9 mouse cellular contexts compared by ENCODE assay signal in the genomic region with DNA sequence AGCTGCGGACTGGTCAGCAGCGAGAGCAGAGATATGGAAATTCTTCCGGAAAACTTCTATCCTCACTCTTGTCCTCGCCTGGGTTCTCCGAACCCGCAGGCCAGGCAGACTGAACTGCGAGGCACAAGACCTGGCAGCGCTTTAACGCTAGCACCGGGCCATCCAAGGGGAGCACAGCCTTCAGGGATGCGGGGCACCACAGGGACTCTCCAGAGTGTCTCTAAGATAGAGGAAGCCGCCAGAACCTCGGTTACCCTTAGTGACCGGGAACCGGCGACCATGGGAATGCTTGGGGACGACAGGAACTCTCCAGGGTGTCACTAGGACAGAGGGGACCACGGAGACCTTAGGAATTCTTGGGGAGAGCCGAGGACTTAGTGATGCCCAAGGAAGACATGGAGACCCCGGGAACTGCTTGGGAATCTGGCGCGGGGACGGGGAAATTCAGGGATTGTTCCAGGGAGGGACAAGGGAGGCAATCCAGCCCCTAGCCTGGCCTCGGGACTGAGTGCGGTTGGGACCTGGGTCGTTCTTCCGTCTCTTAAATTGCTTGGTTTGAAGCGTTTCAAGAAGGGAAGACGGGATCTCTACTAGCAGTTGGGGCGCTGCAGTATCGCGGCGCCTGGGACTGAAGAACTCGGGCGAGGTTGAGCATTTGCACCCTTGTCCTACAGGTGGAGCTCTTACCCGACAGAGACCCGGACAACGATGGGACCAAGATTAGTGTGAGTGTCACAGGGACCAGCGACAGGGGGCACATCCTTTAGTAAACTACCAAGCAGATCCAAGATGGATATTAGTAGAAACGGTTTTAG. TPM values are rescaled to one million over a fixed set of nuclear protein-coding genes. Genes with fewer than 3 reads are reported as not detected.
DNase-seq lines count a peak whose midpoint lies in the region; ATAC-seq and TF ChIP-seq lines count a peak whose summit lies in the region.
"Had no signal": no experiment of that assay in that cellular context is flagged by ENCODE, and none has a peak within 500 bp of the region (broad histone marks: within the 10 kb centered on the region; RNA-seq: fewer than 3 reads in every experiment).

No protein-coding gene starts in this region.

- H3K4me3 ChIP-seq in thymus, adult 2 months (ENCODE audit: control insufficient read depth, insufficient read depth, low read length) = no peak overlapping the region
- peak overlapping the region; percentile 39 for H3K4me3 ChIP-seq in embryonic facial prominence, embryonic 11.5 days (ENCODE audit: low read depth, low read length)
- H3K4me3 ChIP-seq in heart, embryonic 11.5 days (ENCODE audit: low read depth, low read length) = peak overlapping the region; percentile 47
- peak overlapping the region; percentile 44 for H3K4me3 ChIP-seq in kidney, embryonic 15.5 days (replicated peaks)
- H3K4me3 ChIP-seq in limb, embryonic 14.5 days (replicated peaks; ENCODE audit: low read length) = peak overlapping the region; percentile 34
- H3K4me3 ChIP-seq in midbrain, postnatal 0 days (ENCODE audit: low read depth, low read length) = peak overlapping the region; percentile 58
- peak overlapping the region; percentile 37 for H3K4me3 ChIP-seq in testis, adult 2 months (ENCODE audit: control insufficient read depth, low read depth, low read length)

- peak overlapping the region; percentile 85 for H3K4me2 ChIP-seq in embryonic facial prominence, embryonic 11.5 days (ENCODE audit: low read depth, low read length)
- H3K4me2 ChIP-seq in heart, embryonic 11.5 days = peak overlapping the region; percentile 87
- H3K4me2 ChIP-seq in kidney, embryonic 15.5 days = peak overlapping the region; percentile 81
- H3K4me2 ChIP-seq in limb, embryonic 14.5 days (replicated peaks; ENCODE audit: low read depth, low read length, severe bottlenecking) = peak overlapping the region; percentile 63
- H3K4me2 ChIP-seq in midbrain, postnatal 0 days (ENCODE audit: low read depth, low read length, poor library complexity, severe bottlenecking) = peak overlapping the region; percentile 88

- no peak for TF ChIP-seq CTCF in thymus, adult 2 months (IDR thresholded peaks at IDR 0.05; ENCODE audit: borderline replicate concordance, control insufficient read depth, extremely low read depth, insufficient read depth, low read length, poor library complexity)
- TF ChIP-seq CTCF in midbrain, postnatal 0 days (IDR thresholded peaks at IDR 0.05) = peak; percentile 88
- peak; percentile 49; the same call in 1 of the 2 replicates for TF ChIP-seq CTCF in testis, adult 2 months (IDR thresholded peaks at IDR 0.05; ENCODE audit: control insufficient read depth, insufficient read depth, insufficient replicate concordance, low read depth, low read length)

- H3K9me3 ChIP-seq in embryonic facial prominence, embryonic 11.5 days (replicated peaks; ENCODE audit: control insufficient read depth, low read length) = no peaks in the 10 kb centered on the region
- no peaks in the 10 kb centered on the region for H3K9me3 ChIP-seq in heart, embryonic 11.5 days (replicated peaks; ENCODE audit: control insufficient read depth, low read length)
- no peaks in the 10 kb centered on the region for H3K9me3 ChIP-seq in kidney, embryonic 15.5 days (replicated peaks)
- no peaks in the 10 kb centered on the region for H3K9me3 ChIP-seq in limb, embryonic 14.5 days (ENCODE audit: control insufficient read depth, low read length)
- H3K9me3 ChIP-seq in midbrain, postnatal 0 days (ENCODE audit: low read length) = no peaks in the 10 kb centered on the region

- H3K27me3 ChIP-seq in thymus, adult 2 months (ENCODE audit: control insufficient read depth, insufficient read depth, low read length) = peaks cover 3% of the 10 kb centered on the region; the same call in 1 of the 2 replicates
- H3K27me3 ChIP-seq in embryonic facial prominence, embryonic 11.5 days (ENCODE audit: control insufficient read depth, insufficient read depth, low read length) = peaks cover 28% of the 10 kb centered on the region
- peaks cover 41% of the 10 kb centered on the region for H3K27me3 ChIP-seq in heart, embryonic 11.5 days (ENCODE audit: control insufficient read depth, insufficient read depth, low read length)
- peaks cover 44% of the 10 kb centered on the region for H3K27me3 ChIP-seq in kidney, embryonic 15.5 days
- peaks cover 42% of the 10 kb centered on the region for H3K27me3 ChIP-seq in limb, embryonic 14.5 days (ENCODE audit: control insufficient read depth, insufficient read depth, low read length)
- no peaks in the 10 kb centered on the region for H3K27me3 ChIP-seq in midbrain, postnatal 0 days (ENCODE audit: insufficient read depth, low read length)
- H3K27me3 ChIP-seq in testis, adult 2 months (ENCODE audit: control insufficient read depth, insufficient read depth, low read length) = 0 out of 2 replicates have a peak, but pooled peaks cover 5% of the 10 kb centered on the region

- H3K27ac ChIP-seq in thymus, adult 2 months (ENCODE audit: control insufficient read depth, insufficient read depth, low read length) = no peak overlapping the region
- H3K27ac ChIP-seq in embryonic facial prominence, embryonic 11.5 days (replicated peaks; ENCODE audit: low read depth, low read length) = no peak overlapping the region
- H3K27ac ChIP-seq in heart, embryonic 11.5 days (ENCODE audit: low read depth, low read length) = no peak overlapping the region
- no peak overlapping the region for H3K27ac ChIP-seq in kidney, embryonic 15.5 days
- no peak overlapping the region for H3K27ac ChIP-seq in limb, embryonic 14.5 days (replicated peaks; ENCODE audit: low read depth, low read length)
- H3K27ac ChIP-seq in midbrain, postnatal 0 days (ENCODE audit: low read depth, low read length) = peak overlapping the region; percentile 65
- no peak overlapping the region for H3K27ac ChIP-seq in testis, adult 2 months (ENCODE audit: control insufficient read depth, insufficient read depth, low read depth, low read length)

- peak overlapping the region; percentile 47 for H3K9ac ChIP-seq in embryonic facial prominence, embryonic 11.5 days (replicated peaks; ENCODE audit: low read length)
- peak overlapping the region; percentile 28 for H3K9ac ChIP-seq in heart, embryonic 11.5 days (ENCODE audit: low read depth, low read length)
- peak overlapping the region; percentile 33; the same call in 1 of the 2 replicates for H3K9ac ChIP-seq in kidney, embryonic 15.5 days
- H3K9ac ChIP-seq in limb, embryonic 14.5 days (ENCODE audit: low read depth, low read length, severe bottlenecking) = peak overlapping the region; percentile 44
- peak overlapping the region; percentile 70 for H3K9ac ChIP-seq in midbrain, postnatal 0 days (replicated peaks; ENCODE audit: low read length, poor library complexity, severe bottlenecking)

- 5% methylated on average over 40 of the region's 40 CpGs for WGBS in thymus, adult 2 months
- WGBS in embryonic facial prominence, embryonic 11.5 days = under 1% methylated on average over 40 of the region's 40 CpGs
- WGBS in heart, embryonic 11.5 days (ENCODE audit: insufficient replicate concordance) = under 1% methylated on average over 40 of the region's 40 CpGs
- WGBS in kidney, embryonic 15.5 days = under 1% methylated on average over 40 of the region's 40 CpGs
- WGBS in limb, embryonic 14.5 days = under 1% methylated on average over 40 of the region's 40 CpGs
- under 1% methylated on average over 40 of the region's 40 CpGs for WGBS in midbrain, postnatal 0 days

- no peaks in the 10 kb centered on the region for H3K4me1 ChIP-seq in thymus, adult 2 months (replicated peaks; ENCODE audit: control insufficient read depth, insufficient read depth, low read length)
- no peaks in the 10 kb centered on the region for H3K4me1 ChIP-seq in embryonic facial prominence, embryonic 11.5 days (ENCODE audit: control insufficient read depth, insufficient read depth, low read length)
- H3K4me1 ChIP-seq in heart, embryonic 11.5 days (ENCODE audit: control insufficient read depth, insufficient read depth, low read length) = peaks cover 5% of the 10 kb centered on the region; the same call in 1 of the 2 replicates
- H3K4me1 ChIP-seq in kidney, embryonic 15.5 days = peaks cover 24% of the 10 kb centered on the region
- H3K4me1 ChIP-seq in limb, embryonic 14.5 days (ENCODE audit: control insufficient read depth, insufficient read depth, low read length) = no peaks in the 10 kb centered on the region
- 0 out of 2 replicates have a peak, but pooled peaks cover 3% of the 10 kb centered on the region for H3K4me1 ChIP-seq in midbrain, postnatal 0 days (ENCODE audit: insufficient read depth, low read length)
- peaks cover 10% of the 10 kb centered on the region for H3K4me1 ChIP-seq in testis, adult 2 months (ENCODE audit: control insufficient read depth, insufficient read depth, low read length)

- TF ChIP-seq POLR2A in thymus, adult 2 months (IDR thresholded peaks at IDR 0.05; ENCODE audit: control insufficient read depth, extremely low read depth, insufficient read depth, low read length, poor library complexity) = no peak
- TF ChIP-seq POLR2A in limb, embryonic 14.5 days (IDR thresholded peaks at IDR 0.05; ENCODE audit: borderline replicate concordance, extremely low read depth, insufficient read depth, insufficient read length) = no peak
- TF ChIP-seq POLR2A in testis, adult 2 months (IDR thresholded peaks at IDR 0.05; ENCODE audit: control insufficient read depth, low read depth, low read length) = no peak

- no peaks in the 10 kb centered on the region for H3K36me3 ChIP-seq in thymus, adult 2 months (ENCODE audit: control insufficient read depth, insufficient read depth, low read length)
- no peaks in the 10 kb centered on the region for H3K36me3 ChIP-seq in embryonic facial prominence, embryonic 11.5 days (replicated peaks; ENCODE audit: control insufficient read depth, insufficient read depth, low read depth, low read length)
- no peaks in the 10 kb centered on the region for H3K36me3 ChIP-seq in heart, embryonic 11.5 days (ENCODE audit: control insufficient read depth, insufficient read depth, low read length)
- H3K36me3 ChIP-seq in kidney, embryonic 15.5 days = no peaks in the 10 kb centered on the region
- H3K36me3 ChIP-seq in limb, embryonic 14.5 days (ENCODE audit: control insufficient read depth, insufficient read depth, low read length) = no peaks in the 10 kb centered on the region
- H3K36me3 ChIP-seq in midbrain, postnatal 0 days (ENCODE audit: insufficient read depth, low read length) = peaks cover 3% of the 10 kb centered on the region
- H3K36me3 ChIP-seq in testis, adult 2 months (ENCODE audit: control insufficient read depth, insufficient read depth, low read length) = no peaks in the 10 kb centered on the region

- ATAC-seq in embryonic facial prominence, embryonic 11.5 days (replicated peaks; ENCODE audit: insufficient number of reproducible peaks, low FRiP score, low TSS enrichment, low read depth) = peak; percentile 64
- peak; percentile 69 for ATAC-seq in heart, embryonic 11.5 days (replicated peaks; ENCODE audit: insufficient number of reproducible peaks, low FRiP score, low TSS enrichment)
- peak; percentile 89 for ATAC-seq in kidney, embryonic 15.5 days (replicated peaks; ENCODE audit: low FRiP score)
- peak; percentile 72 for ATAC-seq in limb, embryonic 14.5 days (ENCODE audit: low FRiP score, low read depth)
- ATAC-seq in midbrain, postnatal 0 days (ENCODE audit: low FRiP score) = peak; percentile 66

- peak; percentile 17 for DNase-seq in thymus, postnatal 0 days (ENCODE audit: low spot score)
- no peak for DNase-seq in thymus, adult 2 months
- peak; percentile 84 for DNase-seq in embryonic facial prominence, embryonic 11.5 days (ENCODE audit: low spot score)
- peak; percentile 67 for DNase-seq in limb, embryonic 14.5 days (ENCODE audit: low spot score)
- peak; percentile 92 for DNase-seq in midbrain, postnatal 0 days (ENCODE audit: low spot score)

RNA-seq across cellular contexts. Expression of gene Vstm2a, which starts 3.4 kb away (rescaled TPM):
- 0.33 and 0.51 TPM in 2 replicates for polyA plus RNA-seq in thymus, postnatal 0 days (2015; fragmentation: Nextera tagmentation; extraction: Ambion mirVana)
- 0.13 and 0.15 TPM in 2 replicates for polyA plus RNA-seq in thymus, adult 2 months (2012; rRNA removed)
- 2.3 and 3.2 TPM in 2 replicates for polyA plus RNA-seq in embryonic facial prominence, embryonic 11.5 days (2014; fragmentation: Nextera tagmentation; extraction: Ambion mirVana)
- 0.35 and 0.46 TPM in 2 replicates for polyA plus RNA-seq in heart, embryonic 11.5 days (2014; fragmentation: Nextera tagmentation; extraction: Ambion mirVana)
- polyA plus RNA-seq in kidney, embryonic 15.5 days (2015; fragmentation: Nextera tagmentation; extraction: Ambion mirVana) = 0.35 and 0.68 TPM in 2 replicates
- 3.6 TPM in 2 replicates for polyA plus RNA-seq in limb, embryonic 14.5 days (2012; rRNA removed)
- 3.1 and 5.4 TPM in 2 replicates for polyA plus RNA-seq in limb, embryonic 14.5 days (2014; fragmentation: Nextera tagmentation; extraction: Ambion mirVana)
- 164 and 172 TPM in 2 replicates for total RNA-seq in midbrain, postnatal 0 days (2014; rRNA removed)
- 128 and 134 TPM in 2 replicates for polyA plus RNA-seq in midbrain, postnatal 0 days (2015; fragmentation: Nextera tagmentation; extraction: Ambion mirVana)
- 2.9 and 3.1 TPM in 2 replicates for polyA plus RNA-seq in testis, adult 2 months (2012; rRNA removed)
- polyA plus RNA-seq: spleen, adult 2 months had no signal

Comparison
In these comparisons a context has a peak if more than half of its experiments do, and no peak if none do; other contexts are left out.
1. RNA of gene Vstm2a, which starts 3.4 kb away (polyA plus RNA-seq): 128 to 134 TPM in midbrain, postnatal 0 days; 3.1 to 5.4 TPM in limb, embryonic 14.5 days, 2.3 to 3.2 TPM in embryonic facial prominence, embryonic 11.5 days, 2.9 to 3.1 TPM in testis, adult 2 months, 0.33 to 0.51 TPM in thymus, postnatal 0 days, 0.35 to 0.46 TPM in heart, embryonic 11.5 days, 0.35 to 0.68 TPM in kidney, embryonic 15.5 days and 0.13 to 0.15 TPM in thymus, adult 2 months; every median in the first group is over 10 times any median in the second.
2. Peak in every context shown above with its lines, with median percentiles within 50 percentile points of each other: ATAC-seq, H3K4me2 ChIP-seq and H3K9ac ChIP-seq.